Mouse (Mus musculus): Measurements from ENCODE around the gene Rassf2. TPM values are rescaled to one million over a fixed set of nuclear protein-coding genes. Genes with fewer than 3 reads are reported as not detected.

The Rassf2 gene
- polyA plus RNA-seq, 1 experiment from 2014 or later, result 23.0 TPM

GRCm38 (mm10) chr2:132030418-132031363 lies 633 bp upstream of the Rassf2 start:
- peak; percentile 64 for DNase-seq (ENCODE audit: low spot score)
- peak; percentile 15; the same call in 1 of the 2 replicates for ATAC-seq (ENCODE audit: low read depth)
- peak overlapping the region; percentile 56 for H3K27ac ChIP-seq (replicated peaks; ENCODE audit: low read depth, low read length)
- H3K4me2 ChIP-seq (ENCODE audit: low read depth, low read length), result peak overlapping the region; percentile 90
- no peaks in the 10 kb centered on the region for H3K36me3 ChIP-seq (ENCODE audit: control insufficient read depth, insufficient read depth, low read length)
- peaks cover 15% of the 10 kb centered on the region for H3K4me1 ChIP-seq (ENCODE audit: control insufficient read depth, insufficient read depth, low read length)
- H3K9ac ChIP-seq (ENCODE audit: low read depth, low read length), result peak overlapping the region; percentile 64
- no peaks in the 10 kb centered on the region for H3K9me3 ChIP-seq (ENCODE audit: control insufficient read depth, low read length)
- H3K4me3 ChIP-seq (ENCODE audit: low read depth, low read length), result peak overlapping the region; percentile 61
- WGBS, result 15% methylated on average over 23 of the region's 23 CpGs
- H3K27me3 ChIP-seq (replicated peaks; ENCODE audit: control insufficient read depth, insufficient read depth, low read length), result peaks cover 31% of the 10 kb centered on the region

DNA sequence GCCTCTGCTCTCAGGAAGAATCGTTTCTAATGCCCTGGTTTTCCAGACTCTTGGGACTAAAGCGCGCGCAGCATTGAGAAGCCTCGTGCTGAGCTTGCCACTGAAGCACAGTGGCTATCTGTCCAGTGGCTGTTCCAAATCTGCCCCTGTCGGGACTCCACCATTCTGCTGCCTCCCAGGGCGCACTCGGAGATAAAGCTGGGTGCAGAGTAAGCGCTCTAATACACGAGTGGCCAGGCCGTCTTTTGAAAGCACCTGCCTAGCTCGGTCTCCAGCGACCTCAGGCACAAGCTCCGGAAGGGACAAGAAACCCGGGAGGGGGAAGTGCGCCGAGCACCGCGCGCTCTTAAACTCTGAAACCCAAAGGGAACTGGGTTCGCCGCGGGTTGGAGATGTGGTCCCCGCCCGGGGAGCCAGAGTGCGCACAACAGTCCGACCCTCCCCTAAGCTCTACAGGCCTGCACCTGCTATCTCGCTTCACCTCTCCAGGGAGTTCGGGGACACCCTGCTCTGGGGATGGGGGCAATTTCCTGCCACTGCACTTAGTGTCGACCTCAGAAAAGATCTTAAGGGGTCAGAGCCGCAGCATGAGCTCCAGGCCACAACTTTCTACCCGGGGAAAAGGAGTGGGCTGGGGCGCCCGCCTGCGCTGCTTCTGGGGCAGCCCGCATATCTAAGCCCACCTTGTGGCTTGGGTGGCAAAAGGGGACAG lies 1.0 kb downstream of the Rassf2 start:
- ATAC-seq (ENCODE audit: low read depth) (peak; percentile 19; the same call in 1 of the 2 replicates), DNase-seq (ENCODE audit: low spot score) (no peak)
- H3K9ac ChIP-seq (ENCODE audit: low read depth, low read length), result peak overlapping the region; percentile 64
- H3K4me3 ChIP-seq (ENCODE audit: low read depth, low read length), result peak overlapping the region; percentile 61
- H3K27ac ChIP-seq (replicated peaks; ENCODE audit: low read depth, low read length), result peak overlapping the region; percentile 11; the same call in 1 of the 2 replicates
- no peaks in the 10 kb centered on the region for H3K9me3 ChIP-seq (ENCODE audit: control insufficient read depth, low read length)
- WGBS, result under 1% methylated on average over 34 of the region's 36 CpGs
- peak overlapping the region; percentile 90 for H3K4me2 ChIP-seq (ENCODE audit: low read depth, low read length)
- H3K36me3 ChIP-seq (ENCODE audit: control insufficient read depth, insufficient read depth, low read length), result no peaks in the 10 kb centered on the region
- peaks cover 15% of the 10 kb centered on the region for H3K4me1 ChIP-seq (ENCODE audit: control insufficient read depth, insufficient read depth, low read length)
- H3K27me3 ChIP-seq (replicated peaks; ENCODE audit: control insufficient read depth, insufficient read depth, low read length), result peaks cover 31% of the 10 kb centered on the region

GRCm38 (mm10) chr2:132028107-132028506 lies 2.0 kb downstream of the Rassf2 start:
- no peak for DNase-seq (ENCODE audit: low spot score)
- H3K27me3 ChIP-seq (replicated peaks; ENCODE audit: control insufficient read depth, insufficient read depth, low read length), result peaks cover 31% of the 10 kb centered on the region
- H3K36me3 ChIP-seq (ENCODE audit: control insufficient read depth, insufficient read depth, low read length), result no peaks in the 10 kb centered on the region
- H3K9me3 ChIP-seq (ENCODE audit: control insufficient read depth, low read length), result no peaks in the 10 kb centered on the region
- ATAC-seq (ENCODE audit: low read depth), result no peak
- peak overlapping the region; percentile 61 for H3K4me3 ChIP-seq (ENCODE audit: low read depth, low read length)
- H3K4me1 ChIP-seq (ENCODE audit: control insufficient read depth, insufficient read depth, low read length), result peaks cover 15% of the 10 kb centered on the region
- H3K27ac ChIP-seq (replicated peaks; ENCODE audit: low read depth, low read length), result no peak overlapping the region
- WGBS, result 35% methylated on average over 5 of the region's 5 CpGs
- H3K4me2 ChIP-seq (ENCODE audit: low read depth, low read length), result peak overlapping the region; percentile 90
- no peak overlapping the region; the same call in 1 of the 2 replicates for H3K9ac ChIP-seq (ENCODE audit: low read depth, low read length)

GRCm38 (mm10) chr2:132027366-132027765 lies 2.7 kb downstream of the Rassf2 start:
- Histone ChIP-seq H3K9ac (ENCODE audit: low read depth, low read length) (no peak overlapping the region), H3K27ac (replicated peaks; ENCODE audit: low read depth, low read length) (no peak overlapping the region), H3K36me3 (ENCODE audit: control insufficient read depth, insufficient read depth, low read length) (no peaks in the 10 kb centered on the region), H3K27me3 (replicated peaks; ENCODE audit: control insufficient read depth, insufficient read depth, low read length) (peaks cover 31% of the 10 kb centered on the region), H3K4me3 (ENCODE audit: low read depth, low read length) (no peak overlapping the region), H3K9me3 (ENCODE audit: control insufficient read depth, low read length) (no peaks in the 10 kb centered on the region), H3K4me2 (ENCODE audit: low read depth, low read length) (peak overlapping the region; percentile 90), H3K4me1 (ENCODE audit: control insufficient read depth, insufficient read depth, low read length) (peaks cover 15% of the 10 kb centered on the region)
- ATAC-seq (ENCODE audit: low read depth) (no peak), DNase-seq (ENCODE audit: low spot score) (no peak)
- 41% methylated on average over 5 of the region's 5 CpGs for WGBS

GRCm38 (mm10) chr2:132024028-132024427 lies 6.0 kb downstream of the Rassf2 start:
- H3K36me3 ChIP-seq (ENCODE audit: control insufficient read depth, insufficient read depth, low read length), result no peaks in the 10 kb centered on the region
- H3K27ac ChIP-seq (replicated peaks; ENCODE audit: low read depth, low read length), result no peak overlapping the region
- ATAC-seq (ENCODE audit: low read depth) (no peak), DNase-seq (ENCODE audit: low spot score) (no peak)
- H3K4me1 ChIP-seq (ENCODE audit: control insufficient read depth, insufficient read depth, low read length), result no peaks in the 10 kb centered on the region
- no peak overlapping the region for H3K4me3 ChIP-seq (ENCODE audit: low read depth, low read length)
- H3K4me2 ChIP-seq (ENCODE audit: low read depth, low read length), result no peak overlapping the region
- no peak overlapping the region for H3K9ac ChIP-seq (ENCODE audit: low read depth, low read length)
- no peaks in the 10 kb centered on the region for H3K9me3 ChIP-seq (ENCODE audit: control insufficient read depth, low read length)
- WGBS, result 81% methylated on average over 4 of the region's 4 CpGs
- H3K27me3 ChIP-seq (replicated peaks; ENCODE audit: control insufficient read depth, insufficient read depth, low read length), result peaks cover 21% of the 10 kb centered on the region

DNA sequence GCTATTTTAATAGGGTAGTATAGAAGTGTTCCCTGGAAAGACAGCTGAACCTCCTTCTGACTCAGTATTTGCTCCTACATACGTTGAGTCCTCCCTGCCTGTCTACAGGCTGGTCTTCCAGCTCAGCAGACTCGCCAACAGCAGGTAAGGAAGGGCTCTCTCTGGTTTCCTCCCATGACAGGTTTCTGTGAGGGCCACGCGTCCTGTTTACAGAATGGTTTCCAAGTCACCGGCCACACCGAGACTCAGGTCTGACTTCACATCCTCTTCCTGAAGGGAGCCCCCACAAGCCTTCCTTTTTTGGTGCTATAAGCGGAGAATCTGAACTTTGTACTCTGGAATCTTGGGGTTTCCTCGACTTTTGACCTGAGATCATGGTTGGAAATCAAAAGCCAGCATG lies 7.4 kb downstream of the Rassf2 start:
- Histone ChIP-seq H3K36me3 (ENCODE audit: control insufficient read depth, insufficient read depth, low read length) (no peaks in the 10 kb centered on the region), H3K9ac (ENCODE audit: low read depth, low read length) (no peak overlapping the region), H3K4me1 (ENCODE audit: control insufficient read depth, insufficient read depth, low read length) (no peaks in the 10 kb centered on the region), H3K4me2 (ENCODE audit: low read depth, low read length) (no peak overlapping the region), H3K9me3 (ENCODE audit: control insufficient read depth, low read length) (no peaks in the 10 kb centered on the region), H3K27me3 (replicated peaks; ENCODE audit: control insufficient read depth, insufficient read depth, low read length) (peaks cover 7% of the 10 kb centered on the region), H3K4me3 (ENCODE audit: low read depth, low read length) (no peak overlapping the region), H3K27ac (replicated peaks; ENCODE audit: low read depth, low read length) (no peak overlapping the region; the same call in 1 of the 2 replicates)
- ATAC-seq (ENCODE audit: low read depth) (no peak), DNase-seq (ENCODE audit: low spot score) (no peak)
- 82% methylated on average over 8 of the region's 8 CpGs for WGBS

- 63% methylated on average over 4 of the region's 4 CpGs for WGBS
- H3K27me3 ChIP-seq (replicated peaks; ENCODE audit: control insufficient read depth, insufficient read depth, low read length), result no peaks in the 10 kb centered on the region
- no peaks in the 10 kb centered on the region for H3K9me3 ChIP-seq (ENCODE audit: control insufficient read depth, low read length)
- no peak overlapping the region for H3K9ac ChIP-seq (ENCODE audit: low read depth, low read length)
- peak; percentile 16 for DNase-seq (ENCODE audit: low spot score)
- H3K4me1 ChIP-seq (ENCODE audit: control insufficient read depth, insufficient read depth, low read length), result peaks cover 8% of the 10 kb centered on the region; the same call in 1 of the 2 replicates
- no peak overlapping the region for H3K27ac ChIP-seq (replicated peaks; ENCODE audit: low read depth, low read length)
- no peak for ATAC-seq (ENCODE audit: low read depth)
- H3K4me3 ChIP-seq (ENCODE audit: low read depth, low read length), result no peak overlapping the region
- no peak overlapping the region for H3K4me2 ChIP-seq (ENCODE audit: low read depth, low read length)
- H3K36me3 ChIP-seq (ENCODE audit: control insufficient read depth, insufficient read depth, low read length), result no peaks in the 10 kb centered on the region
Observed at GRCm38 (mm10) chr2:132021616-132022015, 8.4 kb downstream of the Rassf2 start.

DNA sequence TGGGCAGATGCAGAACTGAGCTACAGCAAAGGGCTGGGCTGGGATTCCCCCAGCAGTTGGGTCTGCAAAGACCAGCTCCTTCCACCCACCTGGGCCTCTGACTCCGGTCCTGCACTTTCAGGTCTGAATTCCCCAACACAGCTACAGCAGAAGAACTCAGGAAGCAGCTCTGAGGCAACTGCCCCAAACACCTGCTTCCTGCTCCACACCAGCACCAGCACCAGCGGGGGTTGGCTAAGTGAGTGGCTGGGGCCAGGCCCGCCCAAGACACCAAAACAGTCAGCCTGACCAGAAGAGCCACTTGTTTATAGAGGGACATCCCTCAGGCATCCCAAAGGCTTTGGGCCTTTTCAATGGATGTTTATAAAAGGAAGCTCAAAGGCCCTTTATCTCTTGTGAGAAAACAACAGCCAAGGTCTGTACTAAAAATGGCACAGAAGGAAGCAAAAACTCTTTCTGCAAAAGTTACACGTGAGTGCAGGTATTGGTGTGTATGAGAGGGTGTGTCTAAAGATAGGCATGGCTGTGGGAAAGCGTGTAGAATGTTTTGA lies 9.0 kb downstream of the Rassf2 start:
- H3K9me3 ChIP-seq (ENCODE audit: control insufficient read depth, low read length), result no peaks in the 10 kb centered on the region
- no peaks in the 10 kb centered on the region for H3K27me3 ChIP-seq (replicated peaks; ENCODE audit: control insufficient read depth, insufficient read depth, low read length)
- WGBS, result 55% methylated on average over 5 of the region's 5 CpGs
- no peak overlapping the region for H3K9ac ChIP-seq (ENCODE audit: low read depth, low read length)
- no peak overlapping the region for H3K27ac ChIP-seq (replicated peaks; ENCODE audit: low read depth, low read length)
- DNase-seq (ENCODE audit: low spot score), result peak; percentile 31
- H3K36me3 ChIP-seq (ENCODE audit: control insufficient read depth, insufficient read depth, low read length), result no peaks in the 10 kb centered on the region
- no peak overlapping the region for H3K4me3 ChIP-seq (ENCODE audit: low read depth, low read length)
- H3K4me1 ChIP-seq (ENCODE audit: control insufficient read depth, insufficient read depth, low read length), result peaks cover 8% of the 10 kb centered on the region; the same call in 1 of the 2 replicates
- no peak overlapping the region for H3K4me2 ChIP-seq (ENCODE audit: low read depth, low read length)
- ATAC-seq (ENCODE audit: low read depth), result no peak

Measured in embryonic facial prominence, embryonic 14.5 days (tissue).